Mouse (Mus musculus) heart, postnatal 0 days (tissue): ENCODE results near the gene Nup98.

Source experiments
- CTCF ChIP-seq: IDR thresholded peaks from 2 replicates; pipeline ENCODE4 v1.5.1; 2016; ENCODE audit warnings: antibody characterized with exemption, control low read depth, low read depth
- EP300 ChIP-seq: IDR thresholded peaks from 2 replicates; pipeline ENCODE4 v1.6.1; 2016; ENCODE audit warnings: antibody characterized with exemption, low read depth

- TF ChIP-seq CTCF (no peak), EP300 (no peak)
These were observed 125.8 kb downstream of the Nup98 start for GRCm38 (mm10) chr7:102084041-102084696.
